Mouse (Mus musculus): ENCODE measurements at regions not wholly inside any gene's neighbourhood (a gene's known extent, or its start where the extent isn't known, plus 50 kb on each side); places are given as distances from the start of the nearest gene placed in this dataset.
A peak's percentile ranks its signal among the peaks of the same experiment; 100 is the strongest.

DNA sequence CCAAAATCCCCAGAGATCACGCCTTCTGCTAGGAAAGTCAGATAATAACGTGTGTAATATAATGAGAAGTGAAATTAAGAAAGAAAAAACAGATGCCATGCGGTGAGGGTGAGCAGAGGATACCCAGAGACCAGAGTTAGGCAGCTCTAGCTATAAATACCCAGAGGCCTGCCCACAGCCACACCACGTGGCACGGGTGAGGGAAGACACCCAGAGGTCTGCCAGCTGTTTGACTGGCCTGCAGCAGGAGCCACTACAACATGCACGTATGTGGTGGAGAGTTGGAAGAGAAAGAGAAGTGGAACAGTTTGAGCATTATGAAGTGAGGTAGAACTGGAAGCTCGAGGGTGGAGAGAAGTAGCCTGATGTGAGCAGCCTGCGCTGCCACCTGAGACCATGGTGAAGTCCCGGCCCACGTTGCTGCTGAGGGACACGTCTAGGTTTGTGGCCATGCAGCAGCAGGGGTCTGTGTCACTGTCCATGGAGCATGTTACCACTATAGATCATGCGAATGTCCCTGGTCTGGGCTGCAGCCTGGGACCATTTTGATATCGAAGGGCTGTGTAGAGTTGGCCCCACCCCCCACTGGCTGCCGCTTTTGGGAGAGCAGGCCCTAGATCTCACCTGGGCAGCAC, 88.2 kb upstream of the Fyn start:
- DNase-seq (no peak), ATAC-seq (ENCODE audit: low FRiP score, low TSS enrichment) (no peak)
- Histone ChIP-seq H3K27me3 (ENCODE audit: control insufficient read depth, insufficient read depth, low read length) (no peaks in the 10 kb centered on the region), H3K36me3 (ENCODE audit: control insufficient read depth, insufficient read depth, low read length) (no peaks in the 10 kb centered on the region), H3K4me1 (ENCODE audit: control insufficient read depth, insufficient read depth, low read length) (no peaks in the 10 kb centered on the region), H3K4me2 (ENCODE audit: low read length) (no peak overlapping the region), H3K4me3 (replicated peaks; ENCODE audit: low read depth, low read length) (no peak overlapping the region), H3K9me3 (ENCODE audit: control insufficient read depth, low read length) (no peaks in the 10 kb centered on the region), H3K9ac (replicated peaks; ENCODE audit: low read length) (no peak overlapping the region), H3K27ac (replicated peaks; ENCODE audit: low read depth, low read length) (no peak overlapping the region)
- 80% methylated on average over 14 of the region's 14 CpGs for WGBS

DNA sequence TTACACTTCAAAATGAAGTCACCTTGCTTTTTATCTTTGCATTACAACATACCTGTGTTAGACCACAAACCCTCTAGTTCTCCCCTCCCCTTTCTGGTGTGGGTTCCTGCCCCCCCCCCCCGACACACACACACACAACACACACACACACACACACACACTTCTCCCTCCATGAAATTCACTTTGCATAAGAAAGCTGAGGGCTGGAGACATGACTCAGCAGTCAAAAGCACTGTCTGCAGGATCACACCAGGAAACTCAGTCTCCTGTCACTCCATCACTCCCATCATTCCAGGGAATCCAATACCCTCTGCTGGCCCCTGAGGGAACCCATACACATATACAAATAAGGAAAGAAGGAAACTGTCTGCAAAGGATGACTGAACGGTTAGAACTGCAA, 94.5 kb upstream of the Fyn start:
- Histone ChIP-seq H3K27me3 (ENCODE audit: control insufficient read depth, insufficient read depth, low read length) (no peaks in the 10 kb centered on the region), H3K27ac (replicated peaks; ENCODE audit: low read depth, low read length) (no peak overlapping the region), H3K9me3 (ENCODE audit: control insufficient read depth, low read length) (no peaks in the 10 kb centered on the region), H3K4me1 (ENCODE audit: control insufficient read depth, insufficient read depth, low read length) (peaks cover 2% of the 10 kb centered on the region; the same call in 1 of the 2 replicates), H3K36me3 (ENCODE audit: control insufficient read depth, insufficient read depth, low read length) (no peaks in the 10 kb centered on the region), H3K4me3 (replicated peaks; ENCODE audit: low read depth, low read length) (no peak overlapping the region), H3K4me2 (ENCODE audit: low read length) (no peak overlapping the region), H3K9ac (replicated peaks; ENCODE audit: low read length) (no peak overlapping the region)
- no peak for ATAC-seq (ENCODE audit: low FRiP score, low TSS enrichment)
- no peak for DNase-seq
- 26% methylated on average over 1 of the region's 2 CpGs for WGBS

DNA sequence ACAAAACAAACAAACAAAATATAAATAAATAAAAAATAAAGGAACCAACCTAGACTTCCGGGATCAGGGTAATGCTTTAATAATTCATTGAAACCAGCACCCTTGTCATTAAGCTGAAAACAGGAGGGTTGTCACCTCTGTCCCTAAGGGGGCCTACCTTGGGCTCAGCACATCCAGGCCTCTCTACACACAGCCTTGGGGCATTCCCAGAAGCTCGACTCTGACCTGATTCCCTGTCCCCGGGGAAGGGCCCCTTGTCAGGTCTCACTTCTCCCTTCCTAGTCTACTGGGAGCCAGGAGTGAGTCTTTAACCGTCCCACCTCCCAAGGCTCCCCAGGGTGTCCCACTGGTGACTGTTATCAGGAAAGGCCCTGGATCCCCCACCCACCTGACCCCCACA, 95.2 kb upstream of the Fyn start:
- Histone ChIP-seq H3K27ac (replicated peaks; ENCODE audit: low read depth, low read length) (no peak overlapping the region), H3K4me2 (ENCODE audit: low read length) (no peak overlapping the region), H3K9ac (replicated peaks; ENCODE audit: low read length) (no peak overlapping the region), H3K27me3 (ENCODE audit: control insufficient read depth, insufficient read depth, low read length) (no peaks in the 10 kb centered on the region), H3K4me3 (replicated peaks; ENCODE audit: low read depth, low read length) (no peak overlapping the region), H3K4me1 (ENCODE audit: control insufficient read depth, insufficient read depth, low read length) (peaks cover 2% of the 10 kb centered on the region; the same call in 1 of the 2 replicates), H3K9me3 (ENCODE audit: control insufficient read depth, low read length) (no peaks in the 10 kb centered on the region), H3K36me3 (ENCODE audit: control insufficient read depth, insufficient read depth, low read length) (no peaks in the 10 kb centered on the region)
- DNase-seq (no peak), ATAC-seq (ENCODE audit: low FRiP score, low TSS enrichment) (no peak)
- WGBS: 66% methylated on average over 4 of the region's 4 CpGs

DNA sequence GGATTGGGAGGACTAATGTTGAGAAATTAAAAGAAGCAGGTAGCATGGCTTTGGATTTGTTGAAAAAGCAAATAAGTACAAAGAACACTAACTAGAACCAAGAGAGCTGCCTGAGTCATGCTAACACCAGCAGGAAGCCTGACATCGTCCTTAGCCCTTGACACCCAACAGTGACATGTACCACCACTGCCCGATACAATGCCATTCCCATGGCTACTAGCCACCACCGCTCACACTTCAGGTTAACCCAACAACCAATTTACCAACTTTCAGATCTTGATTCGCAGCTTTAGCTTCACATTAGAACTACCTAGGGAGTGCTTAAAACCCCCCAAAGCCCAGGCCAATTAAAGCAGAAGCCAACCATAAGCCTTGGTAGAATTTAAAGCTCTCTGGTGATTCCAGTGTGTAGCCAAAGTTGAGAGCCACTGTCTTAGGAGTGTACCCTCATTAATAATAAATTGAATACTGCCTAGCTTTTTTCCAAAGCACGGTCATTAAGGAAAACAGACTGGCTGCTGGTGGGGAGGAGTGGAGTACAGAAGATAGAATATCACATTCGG, 96.2 kb upstream of the Fyn start:
- Histone ChIP-seq H3K27ac (replicated peaks; ENCODE audit: low read depth, low read length) (no peak overlapping the region), H3K4me1 (ENCODE audit: control insufficient read depth, insufficient read depth, low read length) (peaks cover 2% of the 10 kb centered on the region; the same call in 1 of the 2 replicates), H3K9me3 (ENCODE audit: control insufficient read depth, low read length) (no peaks in the 10 kb centered on the region), H3K27me3 (ENCODE audit: control insufficient read depth, insufficient read depth, low read length) (no peaks in the 10 kb centered on the region), H3K36me3 (ENCODE audit: control insufficient read depth, insufficient read depth, low read length) (no peaks in the 10 kb centered on the region), H3K4me3 (replicated peaks; ENCODE audit: low read depth, low read length) (no peak overlapping the region), H3K9ac (replicated peaks; ENCODE audit: low read length) (no peak overlapping the region), H3K4me2 (ENCODE audit: low read length) (no peak overlapping the region)
- 71% methylated on average over 6 of the region's 6 CpGs for WGBS
- DNase-seq (peak; percentile 12), ATAC-seq (ENCODE audit: low FRiP score, low TSS enrichment) (no peak)

DNA sequence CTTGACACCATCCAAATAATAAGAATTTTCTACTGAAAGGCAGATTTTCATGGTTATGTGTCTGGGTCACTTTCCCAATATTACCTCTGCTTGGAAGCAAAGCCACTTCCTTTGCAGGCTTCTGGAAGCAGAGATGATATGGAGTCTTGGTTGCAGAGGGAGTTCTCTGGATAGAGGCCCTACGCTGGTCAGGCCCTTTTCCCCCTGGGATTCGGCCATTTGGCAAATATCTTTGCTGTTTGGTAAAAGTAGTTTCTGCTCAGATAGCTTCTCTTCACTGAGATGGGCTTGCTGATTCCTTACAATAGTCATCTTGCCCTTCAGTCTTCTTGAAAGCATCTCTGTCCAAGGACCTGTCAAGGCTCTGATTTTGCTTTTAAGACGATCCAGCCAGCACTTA, 98.2 kb upstream of the Fyn start:
- DNase-seq (no peak), ATAC-seq (ENCODE audit: low FRiP score, low TSS enrichment) (no peak)
- Histone ChIP-seq H3K4me1 (ENCODE audit: control insufficient read depth, insufficient read depth, low read length) (peaks cover 7% of the 10 kb centered on the region; the same call in 1 of the 2 replicates), H3K27me3 (ENCODE audit: control insufficient read depth, insufficient read depth, low read length) (no peaks in the 10 kb centered on the region), H3K36me3 (ENCODE audit: control insufficient read depth, insufficient read depth, low read length) (no peaks in the 10 kb centered on the region), H3K9ac (replicated peaks; ENCODE audit: low read length) (no peak overlapping the region), H3K4me2 (ENCODE audit: low read length) (no peak overlapping the region), H3K9me3 (ENCODE audit: control insufficient read depth, low read length) (no peaks in the 10 kb centered on the region), H3K27ac (replicated peaks; ENCODE audit: low read depth, low read length) (no peak overlapping the region), H3K4me3 (replicated peaks; ENCODE audit: low read depth, low read length) (no peak overlapping the region)
- WGBS: 80% methylated on average over 3 of the region's 3 CpGs

DNA sequence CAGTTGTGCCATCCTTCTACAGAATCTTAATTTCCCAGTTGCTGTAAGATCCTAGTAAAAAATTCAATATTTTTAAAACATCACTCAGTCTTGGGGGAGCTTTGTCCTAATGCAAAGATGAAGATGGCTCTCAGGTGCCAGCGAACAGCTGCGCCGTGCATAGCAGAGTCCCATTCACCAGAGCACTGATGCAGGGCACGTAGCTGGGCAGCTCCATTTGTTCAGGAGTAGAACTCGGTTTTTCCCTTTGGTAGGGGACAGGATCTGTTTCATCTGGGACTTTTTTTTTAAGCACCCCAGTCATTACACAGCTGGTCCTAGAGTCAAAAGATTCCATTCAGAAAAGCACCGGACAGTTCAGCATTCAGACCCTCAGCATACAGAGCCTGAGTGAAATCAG, 101.4 kb upstream of the Fyn start:
- no peak overlapping the region for H3K27ac ChIP-seq (replicated peaks; ENCODE audit: low read depth, low read length)
- no peak overlapping the region for H3K4me2 ChIP-seq (ENCODE audit: low read length)
- H3K27me3 ChIP-seq (ENCODE audit: control insufficient read depth, insufficient read depth, low read length): no peaks in the 10 kb centered on the region
- no peaks in the 10 kb centered on the region for H3K9me3 ChIP-seq (ENCODE audit: control insufficient read depth, low read length)
- H3K4me3 ChIP-seq (replicated peaks; ENCODE audit: low read depth, low read length): no peak overlapping the region
- ATAC-seq (ENCODE audit: low FRiP score, low TSS enrichment): no peak
- peak; percentile 13 for DNase-seq
- no peaks in the 10 kb centered on the region for H3K36me3 ChIP-seq (ENCODE audit: control insufficient read depth, insufficient read depth, low read length)
- H3K9ac ChIP-seq (replicated peaks; ENCODE audit: low read length): no peak overlapping the region
- WGBS: 83% methylated on average over 6 of the region's 6 CpGs
- peaks cover 4% of the 10 kb centered on the region; the same call in 1 of the 2 replicates for H3K4me1 ChIP-seq (ENCODE audit: control insufficient read depth, insufficient read depth, low read length)

DNA sequence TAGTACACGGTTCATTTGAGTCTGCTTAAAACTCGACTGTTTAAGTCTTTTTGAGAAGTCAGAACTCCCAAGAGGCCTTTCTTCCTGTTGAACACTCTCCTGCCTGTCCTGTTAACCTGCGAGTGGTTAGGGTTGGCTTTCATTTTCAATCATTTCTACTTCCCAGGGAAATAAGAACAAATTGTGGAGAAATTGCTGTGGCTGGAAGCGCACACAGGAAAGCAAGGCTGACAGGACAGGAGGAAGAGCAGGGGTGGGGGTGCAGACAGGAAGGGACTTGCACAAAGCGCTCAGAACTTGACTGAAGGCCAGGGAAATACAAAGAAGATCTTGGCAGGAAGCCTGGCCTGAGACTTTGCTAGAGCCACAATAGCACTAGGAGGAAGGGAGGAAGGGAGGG, 102.2 kb upstream of the Fyn start:
- Histone ChIP-seq H3K4me2 (ENCODE audit: low read length) (no peak overlapping the region), H3K27me3 (ENCODE audit: control insufficient read depth, insufficient read depth, low read length) (no peaks in the 10 kb centered on the region), H3K9me3 (ENCODE audit: control insufficient read depth, low read length) (no peaks in the 10 kb centered on the region), H3K4me3 (replicated peaks; ENCODE audit: low read depth, low read length) (no peak overlapping the region), H3K27ac (replicated peaks; ENCODE audit: low read depth, low read length) (no peak overlapping the region), H3K36me3 (ENCODE audit: control insufficient read depth, insufficient read depth, low read length) (no peaks in the 10 kb centered on the region), H3K9ac (replicated peaks; ENCODE audit: low read length) (no peak overlapping the region), H3K4me1 (ENCODE audit: control insufficient read depth, insufficient read depth, low read length) (peaks cover 10% of the 10 kb centered on the region)
- ATAC-seq (ENCODE audit: low FRiP score, low TSS enrichment) (peak; percentile 57; the same call in 1 of the 2 replicates), DNase-seq (peak; percentile 85)
- 38% methylated on average over 5 of the region's 5 CpGs for WGBS

DNA sequence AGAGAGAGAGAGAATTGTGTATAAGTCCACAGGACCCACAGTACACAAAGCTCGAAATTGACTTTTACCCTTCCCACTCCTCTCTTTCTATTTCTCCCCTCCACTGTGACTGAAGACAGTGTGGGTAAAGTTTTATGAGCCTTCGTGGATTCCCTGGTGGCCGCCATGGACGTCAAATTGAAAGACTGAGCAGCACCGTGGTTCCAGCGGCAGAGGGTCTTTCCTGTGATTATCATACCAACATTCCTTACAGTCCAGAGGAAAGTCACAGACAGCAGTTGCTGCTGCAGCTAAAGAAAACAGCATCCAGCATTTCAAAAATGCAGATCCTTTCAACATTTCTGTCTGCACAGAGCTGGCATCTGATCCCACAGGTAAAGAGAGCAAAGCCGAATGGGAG, 98.9 kb upstream of the Ccn6 start:
- H3K9ac ChIP-seq (replicated peaks; ENCODE audit: low read length): no peak overlapping the region
- no peaks in the 10 kb centered on the region for H3K36me3 ChIP-seq (ENCODE audit: control insufficient read depth, insufficient read depth, low read length)
- no peaks in the 10 kb centered on the region for H3K9me3 ChIP-seq (ENCODE audit: control insufficient read depth, low read length)
- no peak for ATAC-seq (ENCODE audit: low FRiP score, low TSS enrichment)
- no peak overlapping the region for H3K4me2 ChIP-seq (ENCODE audit: low read length)
- DNase-seq: no peak
- H3K4me1 ChIP-seq (ENCODE audit: control insufficient read depth, insufficient read depth, low read length): peaks cover 17% of the 10 kb centered on the region
- no peak overlapping the region for H3K27ac ChIP-seq (replicated peaks; ENCODE audit: low read depth, low read length)
- no peak overlapping the region for H3K4me3 ChIP-seq (replicated peaks; ENCODE audit: low read depth, low read length)
- WGBS: 56% methylated on average over 7 of the region's 7 CpGs
- no peaks in the 10 kb centered on the region for H3K27me3 ChIP-seq (ENCODE audit: control insufficient read depth, insufficient read depth, low read length)

All from midbrain, embryonic 14.5 days (tissue).